Mouse (Mus musculus) heart, embryonic 11.5 days (tissue): Measurements from ENCODE around the gene Ech1. TPM values are rescaled to one million over a fixed set of nuclear protein-coding genes. Genes with fewer than 3 reads are reported as not detected.

Experiments
- ATAC-seq: fragments of 200-750 bp; cut with Nextera tagmentation; replicated peaks from 2 replicates; pipeline ENCODE4 v1.8.0; 2017; ENCODE audit warnings: moderate library complexity; ENCODE audit not compliant: insufficient number of reproducible peaks, low FRiP score, low TSS enrichment
- H3K27ac ChIP-seq: fragments of 300-500 bp; sonication (generic); 2 replicates; pipeline ENCODE4 v1.5.1; 2014; ENCODE audit warnings: mild to moderate bottlenecking, low read depth, low read length
- H3K27me3 ChIP-seq: fragments of 300-500 bp; sonication (generic); 2 replicates; pipeline ENCODE4 v1.6.1; 2014; ENCODE audit warnings: mild to moderate bottlenecking, low read length, mixed read lengths; ENCODE audit not compliant: control insufficient read depth, insufficient read depth
- H3K36me3 ChIP-seq: fragments of 300-500 bp; sonication (generic); 2 replicates; pipeline ENCODE4 v1.6.1; 2014; ENCODE audit warnings: mild to moderate bottlenecking, low read length, moderate library complexity, mixed read lengths; ENCODE audit not compliant: control insufficient read depth, insufficient read depth
- H3K4me1 ChIP-seq: fragments of 300-500 bp; sonication (generic); 2 replicates; pipeline ENCODE4 v1.6.1; 2014; ENCODE audit warnings: low read length; ENCODE audit not compliant: control insufficient read depth, insufficient read depth
- H3K4me2 ChIP-seq: fragments of 300-500 bp; sonication (generic); 2 replicates; pipeline ENCODE4 v1.6.1; 2014; ENCODE audit warnings: mild to moderate bottlenecking, moderate library complexity
- H3K4me3 ChIP-seq: fragments of 300-500 bp; sonication (generic); 2 replicates; pipeline ENCODE4 v1.5.1; 2014; ENCODE audit warnings: low read depth, low read length
- H3K9ac ChIP-seq: fragments of 300-500 bp; sonication (generic); 2 replicates; pipeline ENCODE4 v1.6.1; 2014; ENCODE audit warnings: mild to moderate bottlenecking, low read depth, low read length, moderate library complexity
- H3K9me3 ChIP-seq: fragments of 300-500 bp; sonication (generic); replicated peaks from 2 replicates; pipeline ENCODE4 v1.6.1; 2016; ENCODE audit warnings: low read length; ENCODE audit not compliant: control insufficient read depth
- WGBS: fragments of 180-500 bp; shearing (Covaris S2); extraction: QIAGEN DNeasy Blood & Tissue Kit; methylation state at CpG from one replicate; pipeline ENCODE4 v1.1.7; 2014; ENCODE audit not compliant: insufficient replicate concordance; 5-methylcytosine and 5-hydroxymethylcytosine counted together
- polyA plus RNA-seq: library from polyadenylated mRNA; unstranded; fragments of >200 nt; fragmentation: Nextera tagmentation; extraction: Ambion mirVana; gene quantifications from 2 replicates; pipeline ENCODE4 v1.2.1, GENCODE M21; 2014

The Ech1 gene
- polyA plus RNA-seq, 1 experiment from 2014 or later, result 139 TPM

DNA sequence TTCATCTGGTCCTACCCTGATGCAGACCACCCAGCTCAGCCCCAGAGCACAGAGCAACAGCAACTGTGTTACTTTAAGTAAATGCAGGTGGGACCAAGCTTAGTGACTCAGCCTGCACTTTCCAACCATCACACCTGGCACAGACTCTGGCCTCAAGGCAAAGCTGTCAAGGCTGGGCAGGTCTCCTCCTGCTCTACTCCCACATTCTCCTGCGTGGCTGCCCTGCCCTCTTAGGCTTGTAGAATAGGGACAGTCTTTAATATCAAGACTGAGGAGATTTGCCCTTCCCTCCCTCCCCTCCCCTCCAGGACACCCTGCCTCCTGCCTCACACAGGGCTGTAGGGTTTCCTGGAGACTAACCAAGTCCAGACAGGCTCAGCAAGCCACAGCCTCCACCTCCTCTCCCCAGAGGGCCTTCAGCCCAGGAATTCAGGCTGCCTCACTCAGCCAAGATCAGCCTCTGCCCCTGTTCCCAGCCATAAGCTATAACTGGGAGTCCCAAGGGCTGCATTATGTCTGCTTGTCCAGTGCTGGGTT is 24.8 kb downstream of the Ech1 start:
- H3K4me2 ChIP-seq, result no peak overlapping the region
- H3K9me3 ChIP-seq, result no peaks in the 10 kb centered on the region
- no peak overlapping the region for H3K27ac ChIP-seq
- WGBS, result 27% methylated on average over 1 of the region's 1 CpGs
- no peaks in the 10 kb centered on the region for H3K4me1 ChIP-seq
- no peaks in the 10 kb centered on the region for H3K36me3 ChIP-seq
- H3K4me3 ChIP-seq, result no peak overlapping the region
- no peak overlapping the region for H3K9ac ChIP-seq
- H3K27me3 ChIP-seq, result no peaks in the 10 kb centered on the region
- ATAC-seq, result no peak

DNA sequence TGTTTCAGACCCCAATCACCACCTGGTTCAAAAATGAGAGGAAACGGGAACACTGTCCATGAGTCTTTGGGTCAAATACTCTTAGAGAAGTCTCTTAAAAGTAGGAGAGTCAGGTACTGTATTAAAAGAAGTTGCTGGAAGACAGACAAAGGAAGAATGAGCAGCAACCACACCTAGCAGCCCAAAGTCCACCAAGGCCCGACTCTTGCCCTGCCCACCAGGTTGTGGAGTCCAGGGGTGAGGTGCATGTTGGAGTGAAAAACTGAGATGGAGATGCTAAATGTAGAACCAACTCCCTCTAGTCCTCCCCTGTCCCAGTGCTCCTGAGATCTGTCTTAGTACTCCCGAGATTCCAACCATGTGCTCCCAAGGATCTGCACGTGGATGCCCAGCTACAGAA is 25.6 kb downstream of the Ech1 start:
- Histone ChIP-seq H3K4me1 (no peaks in the 10 kb centered on the region), H3K9me3 (no peaks in the 10 kb centered on the region), H3K4me3 (no peak overlapping the region), H3K27me3 (no peaks in the 10 kb centered on the region), H3K36me3 (no peaks in the 10 kb centered on the region), H3K27ac (no peak overlapping the region), H3K4me2 (no peak overlapping the region), H3K9ac (no peak overlapping the region)
- 75% methylated on average over 4 of the region's 4 CpGs for WGBS
- no peak for ATAC-seq

DNA sequence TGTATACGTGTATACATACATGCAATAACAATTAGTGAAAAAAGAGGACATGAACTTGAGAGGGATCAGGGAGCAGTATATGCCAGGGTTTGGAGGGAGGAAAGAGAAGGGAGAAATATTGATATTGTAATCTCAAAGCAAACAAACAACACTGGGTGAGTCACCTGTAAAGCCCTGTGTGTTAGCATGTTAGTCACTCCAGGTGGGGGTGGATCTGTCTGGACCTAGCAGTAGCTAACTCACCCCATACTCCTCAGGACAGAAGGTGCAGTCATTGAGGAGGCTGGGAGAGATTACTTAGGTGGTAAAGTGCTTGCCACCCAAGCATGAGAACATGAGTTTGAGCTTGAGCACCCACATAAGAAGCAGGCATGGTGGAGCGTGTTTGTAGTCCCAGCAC is 34.9 kb downstream of the Ech1 start:
- whole genome bisulfite sequencing, result 87% methylated on average over 2 of the region's 2 CpGs
- Histone ChIP-seq H3K9me3 (peaks cover 3% of the 10 kb centered on the region; the same call in 1 of the 2 replicates), H3K4me3 (no peak overlapping the region), H3K36me3 (no peaks in the 10 kb centered on the region), H3K4me1 (peaks cover 7% of the 10 kb centered on the region), H3K27ac (no peak overlapping the region), H3K4me2 (no peak overlapping the region), H3K27me3 (peaks cover 3% of the 10 kb centered on the region; the same call in 1 of the 2 replicates), H3K9ac (no peak overlapping the region)
- ATAC-seq, result no peak

DNA sequence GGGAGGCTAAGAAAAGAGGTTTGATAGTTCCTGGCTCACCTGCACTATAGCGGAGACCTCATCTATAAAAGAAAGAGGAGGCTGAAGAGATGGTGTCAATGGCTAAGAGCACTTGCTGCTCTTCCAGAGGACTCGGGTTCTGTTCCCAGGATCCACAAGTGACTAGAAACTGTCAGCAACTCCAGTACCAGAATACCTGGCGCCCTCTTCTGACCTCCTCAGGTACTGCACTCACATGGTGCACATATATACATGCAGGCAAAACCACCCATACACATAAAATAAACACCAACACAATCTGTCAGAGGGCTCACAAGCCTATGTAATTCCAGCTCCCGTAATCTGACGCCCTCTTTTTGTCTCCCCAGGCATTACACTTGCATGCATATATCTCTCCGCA is 35.9 kb downstream of the Ech1 start:
- Histone ChIP-seq H3K27ac (no peak overlapping the region), H3K36me3 (no peaks in the 10 kb centered on the region), H3K4me3 (no peak overlapping the region), H3K27me3 (peaks cover 3% of the 10 kb centered on the region; the same call in 1 of the 2 replicates), H3K4me2 (no peak overlapping the region), H3K9me3 (peaks cover 3% of the 10 kb centered on the region; the same call in 1 of the 2 replicates), H3K4me1 (peaks cover 7% of the 10 kb centered on the region), H3K9ac (no peak overlapping the region)
- ATAC-seq, result no peak
- 86% methylated on average over 6 of the region's 6 CpGs for WGBS

DNA sequence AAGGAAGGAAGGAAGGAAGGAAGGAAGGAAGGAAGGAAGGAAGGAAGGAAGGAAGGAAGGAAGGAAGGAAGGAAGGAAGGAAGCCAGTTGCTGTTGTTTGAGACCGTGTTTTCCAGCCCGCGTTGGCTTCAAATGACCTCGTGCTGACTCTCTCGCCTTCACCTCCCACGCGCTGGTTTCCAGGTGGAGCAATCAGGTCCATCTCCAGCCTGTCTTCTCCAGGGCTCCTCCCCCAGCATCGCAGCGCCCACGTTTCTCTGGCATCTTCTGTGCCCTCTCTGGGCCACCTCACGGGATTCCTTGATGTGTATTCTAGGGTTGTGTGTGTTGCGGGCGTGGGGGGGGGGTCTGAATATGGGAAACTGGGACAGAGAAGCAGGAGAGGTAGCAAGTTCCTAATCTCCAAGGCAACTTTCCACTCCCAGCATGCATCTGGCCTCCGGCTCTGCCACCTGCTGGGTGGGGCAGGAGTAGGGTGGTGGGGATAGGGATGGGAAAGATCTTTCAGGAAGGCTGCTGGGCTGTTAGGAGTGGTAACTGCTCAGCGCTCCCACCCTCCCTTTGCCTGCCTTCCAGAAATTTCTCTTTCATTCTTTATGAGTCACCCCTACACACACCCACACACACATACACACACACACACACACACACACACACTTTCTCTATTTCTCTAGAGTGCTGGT is 37.9 kb downstream of the Ech1 start:
- no peak overlapping the region for H3K4me3 ChIP-seq
- peaks cover 3% of the 10 kb centered on the region; the same call in 1 of the 2 replicates for H3K9me3 ChIP-seq
- H3K4me2 ChIP-seq, result no peak overlapping the region
- no peaks in the 10 kb centered on the region for H3K36me3 ChIP-seq
- ATAC-seq, result no peak
- H3K9ac ChIP-seq, result no peak overlapping the region
- H3K27me3 ChIP-seq, result peaks cover 3% of the 10 kb centered on the region; the same call in 1 of the 2 replicates
- 71% methylated on average over 15 of the region's 15 CpGs for WGBS
- H3K27ac ChIP-seq, result no peak overlapping the region
- H3K4me1 ChIP-seq, result peaks cover 7% of the 10 kb centered on the region

DNA sequence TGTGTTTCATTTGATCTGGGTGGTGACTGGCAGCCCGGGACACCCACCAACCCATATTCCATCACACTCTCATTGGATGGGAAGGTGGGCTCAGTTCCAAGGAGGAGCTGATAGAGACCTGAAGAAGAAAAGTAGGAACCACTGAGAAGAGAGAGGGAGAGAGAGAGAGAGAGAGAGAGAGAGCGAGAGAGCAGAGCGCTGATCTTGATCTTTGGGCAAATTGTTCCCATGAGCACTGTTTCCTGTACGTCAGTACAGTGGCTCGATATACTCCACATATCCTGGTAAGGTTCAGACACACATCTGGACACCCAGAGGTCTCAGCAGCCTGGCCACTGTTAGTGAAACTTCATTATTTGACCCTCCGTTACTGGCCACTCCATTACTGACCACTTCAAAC is 38.5 kb downstream of the Ech1 start, which contains the start of gene Lgals7:
Lgals7 (plus strand) TSS at position 314 of the 400 bp plus-strand sequence.
- WGBS, result 84% methylated on average over 6 of the region's 6 CpGs
- Histone ChIP-seq H3K27ac (no peak within 1 kb of the TSS; the same call in 1 of the 2 replicates), H3K4me2 (peak within 1 kb of the TSS; percentile 14), H3K36me3 (no peaks in the 10 kb centered on the region), H3K9ac (peak within 1 kb of the TSS; percentile 49; the same call in 1 of the 2 replicates), H3K4me3 (no peak within 1 kb of the TSS), H3K27me3 (peaks cover 3% of the 10 kb centered on the region; the same call in 1 of the 2 replicates), H3K9me3 (peaks cover 3% of the 10 kb centered on the region; the same call in 1 of the 2 replicates), H3K4me1 (peaks cover 7% of the 10 kb centered on the region)
- no peak for ATAC-seq

DNA sequence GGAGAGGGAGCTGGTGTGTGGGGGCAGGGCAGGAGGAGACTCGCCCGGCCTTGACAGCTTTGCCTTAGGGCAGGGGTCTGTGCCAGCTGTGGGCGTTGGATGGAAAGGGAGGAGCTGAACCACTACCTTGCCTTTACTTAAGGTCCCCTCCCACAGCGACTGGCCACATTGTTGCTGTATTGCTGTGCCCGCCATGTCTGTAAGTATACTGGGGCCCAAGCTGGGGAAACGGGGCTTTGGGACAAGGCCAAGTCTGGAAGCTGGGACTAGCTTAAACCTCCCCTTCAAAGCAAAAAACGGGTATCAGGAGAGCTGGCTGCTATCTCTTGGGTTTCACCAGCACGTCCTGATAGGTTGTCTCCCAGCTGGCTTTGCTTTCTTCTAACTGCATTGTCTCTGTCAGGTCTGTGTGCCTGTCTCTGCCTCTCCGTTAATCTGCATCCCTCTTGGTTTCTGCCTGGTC is 39.3 kb downstream of the Ech1 start:
- WGBS, result 37% methylated on average over 9 of the region's 9 CpGs
- peak overlapping the region; percentile 14 for H3K4me2 ChIP-seq

DNA sequence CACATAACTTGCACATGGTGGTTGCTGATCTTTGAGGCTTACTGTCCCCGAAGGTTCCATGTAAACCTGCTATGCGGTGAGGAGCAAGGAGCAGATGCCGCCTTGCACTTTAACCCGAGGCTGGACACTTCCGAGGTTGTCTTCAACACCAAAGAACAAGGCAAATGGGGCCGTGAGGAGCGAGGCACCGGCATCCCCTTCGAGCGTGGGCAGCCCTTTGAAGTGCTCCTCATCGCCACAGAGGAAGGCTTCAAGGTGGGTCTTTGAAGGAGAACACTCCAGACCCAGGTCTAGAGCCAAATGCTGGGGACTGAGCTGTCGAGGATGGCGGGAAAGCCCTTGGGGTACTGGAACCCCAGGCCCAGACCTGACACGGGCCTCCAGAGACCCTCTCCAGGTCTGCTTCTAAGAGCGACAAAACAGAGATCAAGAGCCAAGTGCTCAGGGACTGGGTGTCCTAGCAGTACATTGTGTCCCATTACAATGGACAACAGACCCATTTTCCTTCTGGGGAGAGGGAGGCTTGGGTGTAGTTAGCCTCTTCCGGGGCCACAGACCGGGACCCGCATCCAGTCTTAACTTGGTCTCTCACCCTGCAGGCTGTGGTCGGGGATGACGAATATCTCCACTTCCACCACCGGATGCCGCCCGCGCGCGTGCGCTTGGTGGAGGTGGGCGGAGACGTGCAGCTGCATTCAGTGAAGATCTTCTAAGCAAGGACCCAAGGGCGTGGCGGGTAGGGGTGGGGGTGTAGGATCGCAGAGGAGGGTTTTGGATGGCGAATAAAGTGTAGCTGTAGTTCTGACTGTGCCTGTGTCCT is 40.7 kb downstream of the Ech1 start:
- Histone ChIP-seq H3K36me3 (no peaks in the 10 kb centered on the region), H3K4me1 (peaks cover 7% of the 10 kb centered on the region), H3K4me3 (peak overlapping the region; percentile 5; the same call in 1 of the 2 replicates), H3K4me2 (peak overlapping the region; percentile 41), H3K9me3 (peaks cover 3% of the 10 kb centered on the region; the same call in 1 of the 2 replicates), H3K27me3 (peaks cover 3% of the 10 kb centered on the region; the same call in 1 of the 2 replicates), H3K9ac (peak overlapping the region; percentile 2; the same call in 1 of the 2 replicates), H3K27ac (no peak overlapping the region)
- ATAC-seq, result peak; percentile 47; the same call in 1 of the 2 replicates
- WGBS, result 35% methylated on average over 33 of the region's 33 CpGs

More for the DNA sequence above, 39.3 kb downstream of the Ech1 start:
- peak overlapping the region; percentile 49; the same call in 1 of the 2 replicates for H3K9ac ChIP-seq
- peaks cover 7% of the 10 kb centered on the region for H3K4me1 ChIP-seq
- no peaks in the 10 kb centered on the region for H3K36me3 ChIP-seq
- ATAC-seq, result no peak
- no peak overlapping the region for H3K4me3 ChIP-seq
- H3K27me3 ChIP-seq, result peaks cover 3% of the 10 kb centered on the region; the same call in 1 of the 2 replicates
- no peak overlapping the region; the same call in 1 of the 2 replicates for H3K27ac ChIP-seq
- H3K9me3 ChIP-seq, result peaks cover 3% of the 10 kb centered on the region; the same call in 1 of the 2 replicates
